Mouse (Mus musculus) olfactory bulb, adult 2 months (tissue): Measurements from ENCODE around the gene Stap2.

Experiments
- CTCF ChIP-seq: fragments of 200-500 bp; IDR thresholded peaks from 2 replicates; pipeline ENCODE4 v1.5.1; 2012; ENCODE audit warnings: low read depth, mild to moderate bottlenecking, low read length, moderate library complexity; ENCODE audit not compliant: insufficient read depth
- POLR2A ChIP-seq: fragments of 200-500 bp; IDR thresholded peaks from 2 replicates; pipeline ENCODE4 v1.6.1; 2012; ENCODE audit warnings: mild to moderate bottlenecking, low read depth, low read length, moderate library complexity; ENCODE audit not compliant: insufficient read depth

GRCm38 (mm10) chr17:56024931-56025330 lies 19.5 kb upstream of the Stap2 start:
- TF ChIP-seq CTCF: no peak
- no peak for TF ChIP-seq POLR2A
